Mouse (Mus musculus): ENCODE data around the gene Ecm2. TPM values are rescaled to one million over a fixed set of nuclear protein-coding genes. Genes with fewer than 3 reads are reported as not detected.

The Ecm2 gene
- polyA plus RNA-seq, 1 experiment from 2014 or later = 0.19 TPM

- no peak overlapping the region for H3K4me3 ChIP-seq (ENCODE audit: low read depth, low read length)
- no peaks in the 10 kb centered on the region for H3K9me3 ChIP-seq (ENCODE audit: control insufficient read depth, low read length)
- DNase-seq (ENCODE audit: low spot score) (no peak), ATAC-seq (ENCODE audit: insufficient number of reproducible peaks, low FRiP score, low TSS enrichment, low read depth) (no peak)
- H3K4me2 ChIP-seq (ENCODE audit: low read depth, severe bottlenecking) = no peak overlapping the region
- no peaks in the 10 kb centered on the region for H3K27me3 ChIP-seq (ENCODE audit: control insufficient read depth, insufficient read depth, low read length)
- H3K4me1 ChIP-seq (ENCODE audit: control insufficient read depth, insufficient read depth, low read length) = no peaks in the 10 kb centered on the region
- H3K36me3 ChIP-seq (ENCODE audit: control insufficient read depth, insufficient read depth, low read length) = no peaks in the 10 kb centered on the region
- WGBS = 72% methylated on average over 1 of the region's 1 CpGs
- H3K9ac ChIP-seq (ENCODE audit: low read length) = no peak overlapping the region
- H3K27ac ChIP-seq (replicated peaks; ENCODE audit: low read depth, low read length) = no peak overlapping the region
Measured at GRCm38 (mm10) chr13:49556924-49557323, 52.3 kb downstream of the Ecm2 start.

GRCm38 (mm10) chr13:49559185-49559584 lies 54.6 kb downstream of the Ecm2 start:
- no peaks in the 10 kb centered on the region for H3K9me3 ChIP-seq (ENCODE audit: control insufficient read depth, low read length)
- ATAC-seq (ENCODE audit: insufficient number of reproducible peaks, low FRiP score, low TSS enrichment, low read depth) (no peak), DNase-seq (ENCODE audit: low spot score) (no peak)
- H3K36me3 ChIP-seq (ENCODE audit: control insufficient read depth, insufficient read depth, low read length) = no peaks in the 10 kb centered on the region
- H3K4me3 ChIP-seq (ENCODE audit: low read depth, low read length) = no peak overlapping the region
- no peaks in the 10 kb centered on the region for H3K27me3 ChIP-seq (ENCODE audit: control insufficient read depth, insufficient read depth, low read length)
- H3K27ac ChIP-seq (replicated peaks; ENCODE audit: low read depth, low read length) = no peak overlapping the region
- H3K9ac ChIP-seq (ENCODE audit: low read length) = no peak overlapping the region
- no peaks in the 10 kb centered on the region for H3K4me1 ChIP-seq (ENCODE audit: control insufficient read depth, insufficient read depth, low read length)
- 40% methylated on average over 2 of the region's 2 CpGs for WGBS
- no peak overlapping the region for H3K4me2 ChIP-seq (ENCODE audit: low read depth, severe bottlenecking)

GRCm38 (mm10) chr13:49560886-49561285 lies 56.3 kb downstream of the Ecm2 start:
- WGBS = 80% methylated on average over 2 of the region's 2 CpGs
- H3K27ac ChIP-seq (replicated peaks; ENCODE audit: low read depth, low read length) = no peak overlapping the region
- H3K36me3 ChIP-seq (ENCODE audit: control insufficient read depth, insufficient read depth, low read length) = no peaks in the 10 kb centered on the region
- H3K9ac ChIP-seq (ENCODE audit: low read length) = no peak overlapping the region
- DNase-seq (ENCODE audit: low spot score) = no peak
- ATAC-seq (ENCODE audit: insufficient number of reproducible peaks, low FRiP score, low TSS enrichment, low read depth) = no peak
- no peaks in the 10 kb centered on the region for H3K27me3 ChIP-seq (ENCODE audit: control insufficient read depth, insufficient read depth, low read length)
- no peaks in the 10 kb centered on the region for H3K4me1 ChIP-seq (ENCODE audit: control insufficient read depth, insufficient read depth, low read length)
- no peak overlapping the region for H3K4me3 ChIP-seq (ENCODE audit: low read depth, low read length)
- no peak overlapping the region for H3K4me2 ChIP-seq (ENCODE audit: low read depth, severe bottlenecking)
- no peaks in the 10 kb centered on the region for H3K9me3 ChIP-seq (ENCODE audit: control insufficient read depth, low read length)

GRCm38 (mm10) chr13:49564347-49564746 lies 59.7 kb downstream of the Ecm2 start:
- no peak for DNase-seq (ENCODE audit: low spot score)
- Histone ChIP-seq H3K27me3 (ENCODE audit: control insufficient read depth, insufficient read depth, low read length) (no peaks in the 10 kb centered on the region), H3K4me2 (ENCODE audit: low read depth, severe bottlenecking) (no peak overlapping the region), H3K9ac (ENCODE audit: low read length) (no peak overlapping the region), H3K36me3 (ENCODE audit: control insufficient read depth, insufficient read depth, low read length) (no peaks in the 10 kb centered on the region), H3K4me1 (ENCODE audit: control insufficient read depth, insufficient read depth, low read length) (no peaks in the 10 kb centered on the region), H3K9me3 (ENCODE audit: control insufficient read depth, low read length) (no peaks in the 10 kb centered on the region), H3K27ac (replicated peaks; ENCODE audit: low read depth, low read length) (no peak overlapping the region), H3K4me3 (ENCODE audit: low read depth, low read length) (no peak overlapping the region)
- WGBS = 87% methylated on average over 1 of the region's 1 CpGs
- ATAC-seq (ENCODE audit: insufficient number of reproducible peaks, low FRiP score, low TSS enrichment, low read depth) = no peak

GRCm38 (mm10) chr13:49570371-49570770 lies 65.8 kb downstream of the Ecm2 start:
- H3K27ac ChIP-seq (replicated peaks; ENCODE audit: low read depth, low read length) = no peak overlapping the region
- ATAC-seq (ENCODE audit: insufficient number of reproducible peaks, low FRiP score, low TSS enrichment, low read depth) (no peak), DNase-seq (ENCODE audit: low spot score) (no peak)
- no peak overlapping the region for H3K4me2 ChIP-seq (ENCODE audit: low read depth, severe bottlenecking)
- H3K9me3 ChIP-seq (ENCODE audit: control insufficient read depth, low read length) = no peaks in the 10 kb centered on the region
- 65% methylated on average over 3 of the region's 3 CpGs for WGBS
- no peaks in the 10 kb centered on the region for H3K36me3 ChIP-seq (ENCODE audit: control insufficient read depth, insufficient read depth, low read length)
- no peaks in the 10 kb centered on the region for H3K27me3 ChIP-seq (ENCODE audit: control insufficient read depth, insufficient read depth, low read length)
- H3K9ac ChIP-seq (ENCODE audit: low read length) = no peak overlapping the region
- no peaks in the 10 kb centered on the region for H3K4me1 ChIP-seq (ENCODE audit: control insufficient read depth, insufficient read depth, low read length)
- H3K4me3 ChIP-seq (ENCODE audit: low read depth, low read length) = no peak overlapping the region

GRCm38 (mm10) chr13:49571418-49571817 lies 66.8 kb downstream of the Ecm2 start:
- no peak overlapping the region for H3K9ac ChIP-seq (ENCODE audit: low read length)
- 94% methylated on average over 2 of the region's 2 CpGs for WGBS
- no peak overlapping the region for H3K27ac ChIP-seq (replicated peaks; ENCODE audit: low read depth, low read length)
- ATAC-seq (ENCODE audit: insufficient number of reproducible peaks, low FRiP score, low TSS enrichment, low read depth) (no peak), DNase-seq (ENCODE audit: low spot score) (no peak)
- H3K4me3 ChIP-seq (ENCODE audit: low read depth, low read length) = no peak overlapping the region
- H3K27me3 ChIP-seq (ENCODE audit: control insufficient read depth, insufficient read depth, low read length) = no peaks in the 10 kb centered on the region
- H3K4me2 ChIP-seq (ENCODE audit: low read depth, severe bottlenecking) = no peak overlapping the region
- no peaks in the 10 kb centered on the region for H3K9me3 ChIP-seq (ENCODE audit: control insufficient read depth, low read length)
- H3K4me1 ChIP-seq (ENCODE audit: control insufficient read depth, insufficient read depth, low read length) = no peaks in the 10 kb centered on the region
- no peaks in the 10 kb centered on the region for H3K36me3 ChIP-seq (ENCODE audit: control insufficient read depth, insufficient read depth, low read length)

GRCm38 (mm10) chr13:49581541-49582530 lies 77.2 kb downstream of the Ecm2 start, which contains the start of gene Omd:
TSS of gene Omd (plus strand) at chr13:49582462.
- WGBS = 37% methylated on average over 8 of the region's 8 CpGs
- Histone ChIP-seq H3K4me3 (ENCODE audit: low read depth, low read length) (no peak within 1 kb of the TSS), H3K4me2 (ENCODE audit: low read depth, severe bottlenecking) (no peak within 1 kb of the TSS), H3K9ac (ENCODE audit: low read length) (no peak within 1 kb of the TSS), H3K9me3 (ENCODE audit: control insufficient read depth, low read length) (no peaks in the 10 kb centered on the region), H3K27me3 (ENCODE audit: control insufficient read depth, insufficient read depth, low read length) (no peaks in the 10 kb centered on the region), H3K27ac (replicated peaks; ENCODE audit: low read depth, low read length) (peak within 1 kb of the TSS; percentile 86), H3K4me1 (ENCODE audit: control insufficient read depth, insufficient read depth, low read length) (0 out of 2 replicates have a peak, but pooled peaks cover 4% of the 10 kb centered on the region), H3K36me3 (ENCODE audit: control insufficient read depth, insufficient read depth, low read length) (no peaks in the 10 kb centered on the region)
- no peak for DNase-seq (ENCODE audit: low spot score)
- ATAC-seq (ENCODE audit: insufficient number of reproducible peaks, low FRiP score, low TSS enrichment, low read depth) = no peak

Data from limb, embryonic 11.5 days (tissue).